Mouse (Mus musculus) left cerebral cortex, postnatal 14 days (tissue): Measurements from ENCODE around the gene Pttg1ip. TPM values are rescaled to one million over a fixed set of nuclear protein-coding genes. Genes with fewer than 3 reads are reported as not detected.

ENCODE experiments used
- DNase-seq, 2 experiments: peaks; one replicate each; pipeline ENCODE4 v3.0.0; 2021 to 2022; ENCODE audit warnings: low spot score in 2 of 2, mixed read lengths in 1 of 2
- intact Hi-C: fragments of 180-260 bp; cut with DNase I; formaldehyde crosslinking; loops from one replicate; pipeline ENCODE4 v1.15.1; 2025
- long read RNA-seq, 2 experiments: library from polyadenylated mRNA; stranded (forward); transcript quantifications; one replicate each; pipeline ENCODE4 v2.0.0; 2021
- total RNA-seq, 2 experiments: library from RNA; stranded (reverse); gene quantifications; 2 replicates each; pipeline ENCODE4 v1.2.3; 2021

Gene Pttg1ip
- total RNA-seq, result 10 to 100 TPM; 74.0 to 75.1 TPM
- long read RNA-seq, experiment 1, transcript Pttg1ip-209 (3 exons, 831 nt), result minor isoform, 5 of 113 reads
- long read RNA-seq, experiment 1, transcript Pttg1ip-201 (6 exons, 2,294 nt), result major isoform, 100 of 113 reads
- long read RNA-seq, experiment 1, partial matches to known transcripts, result 0 of 113 reads
- long read RNA-seq, experiment 1, other reads (novel, unspliced or antisense), result 8 of 113 reads
- long read RNA-seq, experiment 2, transcript Pttg1ip-201 (6 exons, 2,294 nt), result major isoform, 83 of 93 reads
- long read RNA-seq, experiment 2, partial matches to known transcripts, result 0 of 93 reads
- long read RNA-seq, experiment 2, other reads (novel, unspliced or antisense), result 6 of 93 reads

GRCm38 (mm10) chr10:77581408-77582284 lies at the start of gene Pttg1ip:
Pttg1ip (plus strand) TSS chr10:77581720.
- intact Hi-C loops, result no loop called here
- DNase-seq, result peak; percentile 96 to 97

- intact Hi-C loops, result no loop called here
- DNase-seq, result no peak
Observed at GRCm38 (mm10) chr10:77532020-77532413, 49.5 kb upstream of the Pttg1ip start.

GRCm38 (mm10) chr10:77536727-77537126 lies 44.8 kb upstream of the Pttg1ip start:
- intact Hi-C loops, result no loop called here

GRCm38 (mm10) chr10:77537215-77538209 lies 44.0 kb upstream of the Pttg1ip start:
- intact Hi-C loops, result no loop called here
- DNase-seq, result no peak

More at GRCm38 (mm10) chr10:77536727-77537126, 44.8 kb upstream of the Pttg1ip start:
- no peak for DNase-seq

- no peak for DNase-seq
- intact Hi-C loops, result no loop called here
Observed at GRCm38 (mm10) chr10:77539320-77539945, 42.1 kb upstream of the Pttg1ip start.

GRCm38 (mm10) chr10:77540576-77541102 lies 40.9 kb upstream of the Pttg1ip start:
- intact Hi-C loops, result no loop called here
- DNase-seq, result no peak

GRCm38 (mm10) chr10:77541864-77542666 lies 39.5 kb upstream of the Pttg1ip start:
- intact Hi-C loops, result no loop called here
- DNase-seq, result no peak

- intact Hi-C loops, result no loop called here
- DNase-seq, result no peak
Observed at GRCm38 (mm10) chr10:77543226-77543625, 38.3 kb upstream of the Pttg1ip start.

GRCm38 (mm10) chr10:77544916-77545315 lies 36.6 kb upstream of the Pttg1ip start:
- peak; percentile 25 to 33 for DNase-seq
- intact Hi-C loops, result no loop called here

- intact Hi-C loops, result no loop called here
- no peak for DNase-seq
Observed at GRCm38 (mm10) chr10:77548576-77548975, 32.9 kb upstream of the Pttg1ip start.

- DNase-seq, result peak; percentile 34
- intact Hi-C loops, result no loop called here
Observed at GRCm38 (mm10) chr10:77550874-77551273, 30.6 kb upstream of the Pttg1ip start.

- DNase-seq, result no peak
- intact Hi-C loops, result no loop called here
Observed at GRCm38 (mm10) chr10:77552162-77552561, 29.4 kb upstream of the Pttg1ip start.

- intact Hi-C loops, result no loop called here
- DNase-seq, result no peak
Observed at GRCm38 (mm10) chr10:77553285-77553684, 28.2 kb upstream of the Pttg1ip start.

GRCm38 (mm10) chr10:77554918-77555317 lies 26.6 kb upstream of the Pttg1ip start:
- no peak for DNase-seq
- intact Hi-C loops, result no loop called here

- intact Hi-C loops, result no loop called here
- DNase-seq, result no peak
Observed at GRCm38 (mm10) chr10:77556631-77557030, 24.9 kb upstream of the Pttg1ip start.

GRCm38 (mm10) chr10:77557641-77558040 lies 23.9 kb upstream of the Pttg1ip start:
- intact Hi-C loops, result no loop called here
- DNase-seq, result no peak

GRCm38 (mm10) chr10:77560090-77560489 lies 21.4 kb upstream of the Pttg1ip start:
- DNase-seq, result no peak
- intact Hi-C loops, result no loop called here

- no peak for DNase-seq
- intact Hi-C loops, result no loop called here
Observed at GRCm38 (mm10) chr10:77560830-77561229, 20.7 kb upstream of the Pttg1ip start.
